Mouse (Mus musculus) liver, embryonic 14.5 days (tissue): Measurements from ENCODE around the gene Hmgb1. TPM values are rescaled to one million over a fixed set of nuclear protein-coding genes. Genes with fewer than 3 reads are reported as not detected.

Experiments used
- ATAC-seq: fragments of 200-750 bp; cut with Nextera tagmentation; 2 replicates; pipeline ENCODE4 v1.8.0; 2017; ENCODE audit warnings: moderate number of reproducible peaks, mild to moderate bottlenecking, moderate library complexity; ENCODE audit not compliant: insufficient read depth
- DNase-seq, 3 experiments: peaks; one replicate each; pipeline ENCODE4 v3.0.0-alpha.2; 2012 to 2013; ENCODE audit warnings: low read depth in 3 of 3, low spot score in 3 of 3
- H3K27ac ChIP-seq: fragments of 300-500 bp; sonication (generic); 2 replicates; pipeline ENCODE4 v1.5.1; 2014; ENCODE audit warnings: moderate library complexity, mild to moderate bottlenecking, control low read depth, inconsistent platforms
- H3K27me3 ChIP-seq: fragments of 300-500 bp; sonication (generic); 2 replicates; pipeline ENCODE4 v1.6.1; 2014; ENCODE audit warnings: mild to moderate bottlenecking, low read length, moderate library complexity; ENCODE audit not compliant: control insufficient read depth, insufficient read depth
- H3K36me3 ChIP-seq: fragments of 300-500 bp; sonication (generic); replicated peaks from 2 replicates; pipeline ENCODE4 v1.6.1; 2014; ENCODE audit warnings: low read depth; ENCODE audit not compliant: control insufficient read depth, insufficient read depth
- H3K4me1 ChIP-seq, 2 experiments: fragments of 200-500 bp in 1 of 2; fragments of 300-500 bp in 1 of 2; sonication (generic) in 1 of 2; replicated peaks; 2 replicates each; pipeline ENCODE4 v1.6.1; 2012 to 2014; ENCODE audit warnings: antibody characterized with exemption in 1 of 2, inconsistent platforms in 1 of 2, low read length in 1 of 2; ENCODE audit not compliant: control insufficient read depth in 2 of 2, insufficient read depth in 2 of 2
- H3K4me2 ChIP-seq: fragments of 300-500 bp; sonication (generic); 2 replicates; pipeline ENCODE4 v1.6.1; 2014; ENCODE audit warnings: low read depth, mild to moderate bottlenecking, control low read depth, moderate library complexity
- H3K4me3 ChIP-seq, 2 experiments: fragments of 200-500 bp in 1 of 2; fragments of 300-500 bp in 1 of 2; sonication (generic) in 1 of 2; 2 replicates each; pipeline ENCODE4 v1.5.1; 2012 to 2014; ENCODE audit warnings: low read depth in 2 of 2, low read length in 2 of 2, mild to moderate bottlenecking in 2 of 2, control low read depth in 1 of 2, inconsistent platforms in 1 of 2, moderate library complexity in 1 of 2; ENCODE audit not compliant: insufficient read depth in 1 of 2
- H3K9ac ChIP-seq: fragments of 300-500 bp; sonication (generic); replicated peaks from 2 replicates; pipeline ENCODE4 v1.6.1; 2014; ENCODE audit warnings: mild to moderate bottlenecking, control low read depth, moderate library complexity
- H3K9me3 ChIP-seq: fragments of 300-500 bp; sonication (generic); 2 replicates; pipeline ENCODE4 v1.6.1; 2016; ENCODE audit warnings: low read length, mixed read lengths; ENCODE audit not compliant: control insufficient read depth
- CTCF ChIP-seq: IDR thresholded peaks from 2 replicates; pipeline ENCODE4 v1.5.1; 2016; ENCODE audit warnings: antibody characterized with exemption, low read depth, control low read depth
- EP300 ChIP-seq: IDR thresholded peaks from 2 replicates; pipeline ENCODE4 v1.6.1; 2016; ENCODE audit warnings: antibody characterized with exemption, low read depth
- WGBS: fragments of 180-500 bp; shearing (Covaris S2); extraction: QIAGEN DNeasy Blood & Tissue Kit; methylation state at CpG from one replicate; pipeline ENCODE4 v1.1.7; 2014; ENCODE audit not compliant: insufficient replicate concordance; 5-methylcytosine and 5-hydroxymethylcytosine counted together
- polyA plus RNA-seq, 2 experiments: library from polyadenylated mRNA; depleted of rRNA in 1 of 2; stranded (reverse) in 1 of 2; unstranded in 1 of 2; fragments of >200 nt; fragmentation: Nextera tagmentation in 1 of 2; extraction: Ambion mirVana in 1 of 2; gene quantifications; 2 replicates each; pipeline versions ENCODE4 v1.2.1 to v1.2.3; 2012 to 2014

The Hmgb1 gene
- polyA plus RNA-seq, 2 experiments, result 176 to 555 TPM

DNA sequence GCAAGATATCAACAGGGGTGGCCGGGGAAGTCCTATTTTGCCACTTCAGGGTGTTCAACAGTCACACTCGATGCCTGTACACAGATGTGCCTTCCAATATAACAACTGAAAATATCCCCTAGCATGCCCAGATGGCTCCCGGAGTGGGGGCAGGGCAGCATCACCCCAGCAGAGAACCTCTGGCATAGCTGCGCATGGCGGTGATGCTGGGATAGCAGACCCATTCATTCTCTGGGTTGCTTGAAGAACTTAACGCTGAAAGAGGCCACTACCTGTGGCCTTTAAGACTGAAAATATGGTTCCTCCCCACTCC, 181.5 kb downstream of the Hmgb1 start:
- DNase-seq, result no peak
- Histone ChIP-seq H3K27me3 (no peaks in the 10 kb centered on the region), H3K4me2 (no peak overlapping the region), H3K9ac (no peak overlapping the region), H3K4me1 (peaks cover 0 to 16% of the 10 kb centered on the region in 2 experiments; a peak in 2 of 4 replicates), H3K27ac (no peak overlapping the region), H3K4me3 (no peak overlapping the region), H3K9me3 (no peaks in the 10 kb centered on the region), H3K36me3 (no peaks in the 10 kb centered on the region)
- 72% methylated on average over 6 of the region's 6 CpGs for WGBS
- no peak for ATAC-seq
- TF ChIP-seq CTCF (no peak), EP300 (no peak)

- no peak overlapping the region for H3K4me3 ChIP-seq
- H3K9ac ChIP-seq, result no peak overlapping the region
- no peaks in the 10 kb centered on the region for H3K27me3 ChIP-seq
- no peak overlapping the region for H3K4me2 ChIP-seq
- H3K27ac ChIP-seq, result no peak overlapping the region
- no peak for DNase-seq
- no peaks in the 10 kb centered on the region for H3K36me3 ChIP-seq
- WGBS, result 66% methylated on average over 20 of the region's 20 CpGs
- H3K9me3 ChIP-seq, result no peaks in the 10 kb centered on the region
- ATAC-seq, result no peak
- TF ChIP-seq EP300, result no peak
- TF ChIP-seq CTCF, result no peak
- peaks cover 0 to 13% of the 10 kb centered on the region in 2 experiments; a peak in 2 of 4 replicates for H3K4me1 ChIP-seq
Measured at GRCm38 (mm10) chr5:149002034-149002802, 182.1 kb downstream of the Hmgb1 start.

DNA sequence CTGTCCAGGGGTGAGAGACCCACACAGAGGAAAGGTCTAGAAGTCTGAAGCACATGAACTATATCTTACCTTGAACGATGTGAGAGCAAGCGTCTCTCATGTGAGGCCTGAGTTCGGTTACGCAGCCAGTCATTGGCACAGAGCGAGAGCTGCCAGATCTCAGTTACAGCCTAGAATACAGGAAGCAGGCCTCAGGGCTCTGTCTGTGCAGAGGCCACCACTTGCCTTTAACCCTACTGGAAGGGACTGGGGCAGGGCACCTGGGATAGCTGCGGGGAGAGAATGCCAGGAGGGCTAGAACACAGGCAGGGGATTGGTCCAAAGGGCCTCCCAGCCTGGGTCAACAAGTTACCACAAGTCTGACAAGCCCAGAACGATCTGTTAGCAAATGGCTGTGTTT, 184.5 kb downstream of the Hmgb1 start:
- no peak overlapping the region for H3K4me3 ChIP-seq
- H3K27me3 ChIP-seq, result no peaks in the 10 kb centered on the region
- H3K9me3 ChIP-seq, result no peaks in the 10 kb centered on the region
- no peak for TF ChIP-seq CTCF
- TF ChIP-seq EP300, result no peak
- H3K36me3 ChIP-seq, result no peaks in the 10 kb centered on the region
- WGBS, result 79% methylated on average over 7 of the region's 7 CpGs
- ATAC-seq (no peak), DNase-seq (no peak)
- no peaks in the 10 kb centered on the region; a peak in 2 of 4 replicates for H3K4me1 ChIP-seq
- no peak overlapping the region for H3K27ac ChIP-seq
- no peak overlapping the region for H3K9ac ChIP-seq
- no peak overlapping the region for H3K4me2 ChIP-seq

- Histone ChIP-seq H3K9ac (no peak overlapping the region), H3K4me3 (no peak overlapping the region), H3K4me2 (no peak overlapping the region), H3K36me3 (no peaks in the 10 kb centered on the region), H3K27me3 (no peaks in the 10 kb centered on the region), H3K27ac (no peak overlapping the region), H3K9me3 (no peaks in the 10 kb centered on the region), H3K4me1 (peaks cover 0 to 7% of the 10 kb centered on the region in 2 experiments; a peak in 3 of 4 replicates)
- 65% methylated on average over 14 of the region's 14 CpGs for WGBS
- TF ChIP-seq EP300 (no peak), CTCF (no peak)
- ATAC-seq (no peak), DNase-seq (no peak)
Measured at GRCm38 (mm10) chr5:148998512-148998911, 185.8 kb downstream of the Hmgb1 start.

GRCm38 (mm10) chr5:148996709-148997037, 187.6 kb downstream of the Hmgb1 start:
- no peak for ATAC-seq
- Histone ChIP-seq H3K4me1 (peaks cover 0 to 7% of the 10 kb centered on the region in 2 experiments; a peak in 3 of 4 replicates), H3K27me3 (no peaks in the 10 kb centered on the region), H3K36me3 (no peaks in the 10 kb centered on the region), H3K9ac (no peak overlapping the region), H3K27ac (no peak overlapping the region), H3K4me3 (no peak overlapping the region), H3K9me3 (no peaks in the 10 kb centered on the region), H3K4me2 (no peak overlapping the region)
- DNase-seq, result no peak
- TF ChIP-seq EP300, result no peak
- TF ChIP-seq CTCF, result no peak
- 62% methylated on average over 4 of the region's 4 CpGs for WGBS

Other genes with a start within 250 kb of the Hmgb1 start
- not detected in 2 replicates for gene Gm42791, start 189.3 kb downstream of the Hmgb1 start, polyA plus RNA-seq (2012; rRNA removed)
- gene Gm42791, start 189.3 kb downstream of the Hmgb1 start, polyA plus RNA-seq (2014; fragmentation: Nextera tagmentation; extraction: Ambion mirVana), result 1.0 TPM in 1 of 2 replicates, not detected in the other
- gene Uspl1, start 139 bp downstream of the Hmgb1 start, polyA plus RNA-seq (2012; rRNA removed), result 6.8 and 8.9 TPM in 2 replicates
- gene Uspl1, start 139 bp downstream of the Hmgb1 start, polyA plus RNA-seq (2014; fragmentation: Nextera tagmentation; extraction: Ambion mirVana), result 18.6 and 22.8 TPM in 2 replicates
- 17.4 and 26.7 TPM in 2 replicates for gene Alox5ap, start 80.3 kb upstream of the Hmgb1 start, polyA plus RNA-seq (2012; rRNA removed)
- 26.2 and 29.6 TPM in 2 replicates for gene Alox5ap, start 80.3 kb upstream of the Hmgb1 start, polyA plus RNA-seq (2014; fragmentation: Nextera tagmentation; extraction: Ambion mirVana)
- gene Medag, start 227.3 kb upstream of the Hmgb1 start, polyA plus RNA-seq (2012; rRNA removed), result 0.13 and 0.18 TPM in 2 replicates
- gene Medag, start 227.3 kb upstream of the Hmgb1 start, polyA plus RNA-seq (2014; fragmentation: Nextera tagmentation; extraction: Ambion mirVana), result 0.04 and 0.27 TPM in 2 replicates